Mouse (Mus musculus): ENCODE data around the gene Ensa. TPM values are rescaled to one million over a fixed set of nuclear protein-coding genes. Genes with fewer than 3 reads are reported as not detected.

The Ensa gene
- polyA plus RNA-seq (2017; shearing (Covaris generic)): 125 TPM

DNA sequence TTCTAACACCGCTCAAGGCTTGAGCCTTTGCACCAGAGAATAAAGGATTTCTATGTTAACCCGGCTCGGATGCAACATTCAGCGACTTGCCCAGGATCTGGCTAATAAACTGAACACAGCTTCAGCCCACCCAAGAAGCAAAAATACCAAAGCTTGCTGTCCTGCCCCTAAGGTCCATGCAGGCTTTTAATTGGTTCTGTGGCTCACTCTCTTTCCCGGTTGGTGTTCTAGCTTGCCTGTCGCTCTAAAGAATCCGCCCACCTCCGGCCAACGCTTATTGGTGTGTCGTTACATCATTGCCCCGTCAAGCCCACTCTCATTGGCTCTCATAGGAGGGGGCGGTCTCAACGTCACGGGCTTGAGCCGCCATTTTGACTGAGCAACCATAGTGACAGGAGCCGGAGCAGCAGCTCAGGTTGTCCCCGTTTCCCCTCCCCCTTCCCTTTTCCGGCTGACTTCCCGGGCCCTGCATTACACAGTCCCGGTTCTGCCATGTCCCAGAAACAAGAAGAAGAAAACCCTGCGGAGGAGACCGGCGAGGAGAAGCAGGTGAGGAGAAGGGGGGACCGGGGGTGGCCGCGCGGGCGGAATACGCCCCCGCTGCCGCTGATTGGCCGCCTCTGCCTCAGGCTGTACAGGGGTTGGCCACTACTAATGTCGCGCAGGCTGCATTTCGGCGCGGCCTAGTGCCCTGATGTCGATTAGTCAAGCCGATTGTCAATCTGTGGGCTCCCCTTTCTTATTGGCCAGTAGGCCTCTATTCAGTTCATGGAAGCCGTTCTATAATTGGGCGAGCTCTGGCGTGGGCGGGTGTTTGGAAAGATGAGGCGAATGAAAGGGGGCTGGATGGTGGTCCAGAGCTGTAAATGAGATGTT lies at the start of gene Ensa:
Gene Ensa, plus strand, starts transcription at position 366 of the 876 bp plus-strand sequence.

DNA sequence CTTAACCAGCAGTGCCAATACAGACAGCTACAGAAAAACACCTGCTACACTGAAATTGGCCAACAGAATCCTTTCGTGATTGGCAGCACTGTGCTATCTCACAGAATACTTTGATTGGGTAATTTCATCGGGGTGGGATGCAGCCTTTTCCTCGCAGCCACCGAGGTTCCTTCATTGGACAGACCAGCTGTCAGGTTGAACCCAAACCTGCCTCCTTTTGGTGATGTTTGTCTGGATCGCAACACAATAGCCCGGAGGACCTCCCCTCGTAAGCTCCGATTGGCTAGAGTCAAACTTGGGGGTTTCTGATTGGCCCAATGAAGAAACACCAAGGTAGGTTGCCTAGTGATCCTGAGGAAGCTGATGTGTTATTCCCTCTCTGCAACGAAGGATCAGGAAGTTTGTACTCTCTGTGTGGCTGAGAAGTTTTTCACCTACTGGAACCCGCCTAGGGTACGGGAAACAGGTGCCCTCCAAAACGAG lies 36.1 kb upstream of the Ensa start, which contains the start of gene Golph3l:
Gene Golph3l, plus strand, starts transcription at position 331 of the 483 bp plus-strand sequence.

GRCm38 (mm10) chr3:95658236-95658867 lies 33.6 kb downstream of the Ensa start, which contains the start of gene Mcl1:
TSS of gene Mcl1 (plus strand) at chr3:95658788.

Other genes with a start within 250 kb of the Ensa start
- not detected for gene 4930558C23Rik, start 222.2 kb upstream of the Ensa start, polyA plus RNA-seq (2017; shearing (Covaris generic))
- gene Arnt, start 190.6 kb upstream of the Ensa start, polyA plus RNA-seq (2017; shearing (Covaris generic)): 57.2 TPM
- not detected for gene Ctsk, start 125.7 kb upstream of the Ensa start, polyA plus RNA-seq (2017; shearing (Covaris generic))
- gene Ctss, start 98.2 kb upstream of the Ensa start, polyA plus RNA-seq (2017; shearing (Covaris generic)): 104 TPM
- gene Hormad1, start 65.3 kb upstream of the Ensa start, polyA plus RNA-seq (2017; shearing (Covaris generic)): 0.27 TPM
- 14.2 TPM for gene Golph3l, start 36.1 kb upstream of the Ensa start, polyA plus RNA-seq (2017; shearing (Covaris generic))
- gene Mcl1, start 33.8 kb downstream of the Ensa start, polyA plus RNA-seq (2017; shearing (Covaris generic)): 491 TPM
- gene Adamtsl4, start 62.9 kb downstream of the Ensa start, polyA plus RNA-seq (2017; shearing (Covaris generic)): 3.4 TPM
- 6.8 TPM for gene Ecm1, start 114.6 kb downstream of the Ensa start, polyA plus RNA-seq (2017; shearing (Covaris generic))
- gene Tars2, start 135.2 kb downstream of the Ensa start, polyA plus RNA-seq (2017; shearing (Covaris generic)): 45.4 TPM
- 43.6 TPM for gene Rprd2, start 193.9 kb downstream of the Ensa start, polyA plus RNA-seq (2017; shearing (Covaris generic))
- 40.3 TPM for gene Prpf3, start 230.9 kb downstream of the Ensa start, polyA plus RNA-seq (2017; shearing (Covaris generic))
- 120 TPM for gene Mrps21, start 246.5 kb downstream of the Ensa start, polyA plus RNA-seq (2017; shearing (Covaris generic))

All from effector memory CD4-positive, alpha-beta T cell, adult 7 months (primary cell).